Mouse (Mus musculus) mouse trophoblast stem cell (cell line): ENCODE data around the gene Spata21.

Experiments used
- in situ Hi-C, 2 experiments: fragments of 300-500 bp; cut with MseI, MboI; formaldehyde crosslinking; loops; 2 replicates in 1 of 2; 3 replicates in 1 of 2; pipeline ENCODE4 v1.15.1; 2025

The Spata21 gene

DNA sequence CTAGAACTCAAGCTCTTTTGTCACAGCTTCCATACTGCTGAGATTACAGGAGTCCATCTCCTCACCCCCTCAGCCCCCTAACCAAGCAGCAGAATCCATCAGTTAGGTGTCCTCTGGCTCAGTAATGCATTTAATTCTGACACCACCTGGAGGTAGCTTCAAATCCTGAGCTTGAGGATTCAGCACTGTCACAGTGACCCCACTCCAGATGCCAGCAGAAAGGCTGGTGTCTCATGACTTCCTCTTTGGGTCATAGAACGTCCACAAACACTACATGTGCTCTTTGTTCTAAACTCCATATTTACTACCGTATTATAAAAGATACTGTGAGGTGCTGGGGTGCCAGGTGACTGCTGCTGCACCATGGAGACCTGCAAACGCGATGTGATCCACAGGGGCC is 69.4 kb downstream of the Spata21 start:
- in situ Hi-C loops: no loop called here

DNA sequence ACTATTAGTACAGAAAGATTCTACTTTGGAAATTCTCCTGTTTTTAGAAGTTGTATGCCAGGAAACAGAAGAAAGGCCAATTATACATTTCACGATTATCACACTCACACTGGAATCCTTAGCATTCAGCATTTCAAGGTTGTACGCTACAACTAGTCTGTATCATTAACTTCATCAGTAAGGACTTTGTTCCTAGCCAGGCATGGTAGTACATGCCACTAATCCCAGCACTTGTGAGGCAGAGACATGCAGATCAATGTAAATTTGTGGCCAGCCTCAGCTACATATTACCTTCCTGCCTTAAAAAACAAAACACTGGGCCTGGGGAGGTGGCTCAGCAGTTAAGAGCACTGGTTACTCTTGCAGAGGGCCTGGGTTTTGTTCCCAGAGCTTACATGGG is 70.5 kb downstream of the Spata21 start:
- in situ Hi-C loops: no loop called here

DNA sequence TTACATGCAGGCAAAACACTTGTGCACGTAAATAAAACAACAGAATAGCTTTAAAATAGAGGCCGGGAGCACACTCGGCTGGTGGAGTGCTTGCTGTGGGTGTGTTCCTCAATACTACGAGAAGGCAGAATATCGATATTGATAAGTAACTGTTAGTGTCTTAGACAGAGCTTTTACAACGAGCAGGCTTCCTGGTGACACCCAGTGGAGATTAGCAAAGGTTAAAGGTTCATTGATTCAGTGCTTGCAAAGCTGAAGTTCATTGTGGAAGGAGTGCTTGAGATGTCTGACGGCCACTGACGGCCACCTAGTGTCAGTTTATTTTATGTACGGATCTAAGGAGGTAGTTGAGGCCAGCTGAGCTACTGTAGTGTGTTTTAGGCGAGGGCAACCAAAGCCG is 71.0 kb downstream of the Spata21 start:
- in situ Hi-C loops: no loop called here

DNA sequence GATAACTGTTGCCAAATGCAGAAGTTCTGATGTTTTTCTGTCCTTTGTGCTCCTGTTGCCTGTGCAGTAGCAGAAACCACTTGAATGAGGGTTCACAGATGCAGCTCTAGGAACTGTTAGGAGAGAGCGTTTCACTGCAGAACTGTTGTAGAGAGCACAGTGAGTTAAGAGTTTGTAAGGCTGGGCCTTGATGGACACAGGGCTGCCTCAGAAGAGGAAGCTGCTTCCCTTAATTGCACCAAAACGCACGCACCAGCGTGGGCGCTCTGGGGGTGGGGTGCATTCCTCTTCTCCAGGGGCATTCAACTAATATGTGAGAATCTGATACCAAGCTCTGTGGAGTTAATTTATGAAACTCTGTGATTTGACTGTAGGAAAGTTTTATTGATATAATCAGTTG is 71.5 kb downstream of the Spata21 start:
- in situ Hi-C loops: no loop called here

DNA sequence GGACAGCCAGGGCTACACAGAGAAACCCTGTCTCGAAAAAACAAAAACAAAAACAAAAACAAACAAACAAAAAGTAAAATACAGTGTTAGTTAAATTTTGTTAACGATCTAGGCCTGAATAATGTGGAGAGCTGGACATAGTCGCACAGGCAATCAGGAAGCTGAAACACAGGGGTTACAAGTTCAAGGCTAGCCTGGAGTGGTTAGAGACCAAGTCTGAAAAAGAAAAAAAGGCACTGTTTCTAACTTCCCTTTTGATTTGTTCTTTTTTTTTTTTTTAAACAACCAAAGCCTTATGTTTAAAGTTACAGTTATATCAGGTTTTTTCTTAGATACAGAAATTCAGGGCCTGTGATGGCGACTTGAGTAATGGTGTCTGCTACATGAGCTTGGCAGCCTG is 72.1 kb downstream of the Spata21 start:
- in situ Hi-C loops: no loop called here

DNA sequence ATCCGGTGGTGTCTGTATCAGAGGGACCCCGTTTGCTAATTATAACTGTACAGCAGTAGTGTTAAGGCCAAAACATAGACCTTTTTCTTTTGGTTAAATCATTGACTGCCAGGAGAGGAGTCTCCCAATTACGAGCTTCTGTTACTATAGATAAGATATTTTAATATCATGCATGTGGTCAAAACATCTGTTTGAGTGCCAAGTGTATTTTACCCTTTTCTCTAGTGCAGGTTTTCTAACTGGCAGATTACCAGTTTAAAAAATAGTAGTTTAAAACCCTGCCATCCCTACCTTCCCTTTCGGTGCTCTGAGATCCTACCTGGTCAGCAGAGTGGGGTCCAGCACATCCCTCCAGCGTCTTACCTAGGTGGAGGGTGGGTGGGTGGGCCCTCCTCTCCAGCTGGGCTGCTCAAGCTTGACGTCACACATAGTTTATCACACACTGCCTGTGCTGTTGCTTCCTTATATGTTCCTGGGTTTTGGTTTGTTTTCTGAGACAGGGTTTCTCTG is 73.6 kb downstream of the Spata21 start:
- in situ Hi-C loops: no loop called here
